Mouse (Mus musculus): ENCODE measurements around the gene Rcl1. TPM values are rescaled to one million over a fixed set of nuclear protein-coding genes. Genes with fewer than 3 reads are reported as not detected.

The Rcl1 gene
- polyA plus RNA-seq, 1 experiment from 2014 or later: 35.3 TPM

GRCm38 (mm10) chr19:29101591-29101990 lies 416 bp downstream of the Rcl1 start:
- Histone ChIP-seq H3K9me3 (ENCODE audit: control insufficient read depth, low read length) (no peaks in the 10 kb centered on the region), H3K9ac (replicated peaks; ENCODE audit: low read depth, low read length) (peak overlapping the region; percentile 76), H3K4me3 (replicated peaks; ENCODE audit: low read length) (peak overlapping the region; percentile 96), H3K27me3 (replicated peaks; ENCODE audit: control insufficient read depth, insufficient read depth, low read length) (no peaks in the 10 kb centered on the region), H3K36me3 (ENCODE audit: control insufficient read depth, insufficient read depth) (no peaks in the 10 kb centered on the region), H3K4me2 (ENCODE audit: low read length) (peak overlapping the region; percentile 82), H3K4me1 (replicated peaks; ENCODE audit: control insufficient read depth, insufficient read depth, low read length) (peaks cover 11% of the 10 kb centered on the region), H3K27ac (ENCODE audit: low read length) (no peak overlapping the region)
- ATAC-seq: peak; percentile 7
- WGBS: 0% methylated on average over 27 of the region's 27 CpGs

- no peak for ATAC-seq
- 14% methylated on average over 13 of the region's 13 CpGs for WGBS
- Histone ChIP-seq H3K36me3 (ENCODE audit: control insufficient read depth, insufficient read depth) (no peaks in the 10 kb centered on the region), H3K27ac (ENCODE audit: low read length) (no peak overlapping the region), H3K4me1 (replicated peaks; ENCODE audit: control insufficient read depth, insufficient read depth, low read length) (peaks cover 11% of the 10 kb centered on the region), H3K4me2 (ENCODE audit: low read length) (peak overlapping the region; percentile 82), H3K9ac (replicated peaks; ENCODE audit: low read depth, low read length) (peak overlapping the region; percentile 76), H3K9me3 (ENCODE audit: control insufficient read depth, low read length) (no peaks in the 10 kb centered on the region), H3K4me3 (replicated peaks; ENCODE audit: low read length) (peak overlapping the region; percentile 96), H3K27me3 (replicated peaks; ENCODE audit: control insufficient read depth, insufficient read depth, low read length) (no peaks in the 10 kb centered on the region)
These were observed 923 bp downstream of the Rcl1 start for GRCm38 (mm10) chr19:29102098-29102497.

GRCm38 (mm10) chr19:29105816-29106215 lies 4.6 kb downstream of the Rcl1 start:
- WGBS: 95% methylated on average over 4 of the region's 4 CpGs
- Histone ChIP-seq H3K27ac (ENCODE audit: low read length) (no peak overlapping the region), H3K4me1 (replicated peaks; ENCODE audit: control insufficient read depth, insufficient read depth, low read length) (peaks cover 5% of the 10 kb centered on the region), H3K9me3 (ENCODE audit: control insufficient read depth, low read length) (no peaks in the 10 kb centered on the region), H3K36me3 (ENCODE audit: control insufficient read depth, insufficient read depth) (no peaks in the 10 kb centered on the region), H3K27me3 (replicated peaks; ENCODE audit: control insufficient read depth, insufficient read depth, low read length) (no peaks in the 10 kb centered on the region), H3K9ac (replicated peaks; ENCODE audit: low read depth, low read length) (no peak overlapping the region), H3K4me3 (replicated peaks; ENCODE audit: low read length) (no peak overlapping the region), H3K4me2 (ENCODE audit: low read length) (no peak overlapping the region)
- ATAC-seq: no peak

GRCm38 (mm10) chr19:29106261-29106660 lies 5.1 kb downstream of the Rcl1 start:
- no peak overlapping the region for H3K4me3 ChIP-seq (replicated peaks; ENCODE audit: low read length)
- WGBS: 89% methylated on average over 5 of the region's 5 CpGs
- H3K27me3 ChIP-seq (replicated peaks; ENCODE audit: control insufficient read depth, insufficient read depth, low read length): no peaks in the 10 kb centered on the region
- H3K9me3 ChIP-seq (ENCODE audit: control insufficient read depth, low read length): no peaks in the 10 kb centered on the region
- ATAC-seq: no peak
- H3K27ac ChIP-seq (ENCODE audit: low read length): no peak overlapping the region
- no peaks in the 10 kb centered on the region for H3K36me3 ChIP-seq (ENCODE audit: control insufficient read depth, insufficient read depth)
- H3K9ac ChIP-seq (replicated peaks; ENCODE audit: low read depth, low read length): no peak overlapping the region
- H3K4me1 ChIP-seq (replicated peaks; ENCODE audit: control insufficient read depth, insufficient read depth, low read length): peaks cover 5% of the 10 kb centered on the region
- H3K4me2 ChIP-seq (ENCODE audit: low read length): no peak overlapping the region

- ATAC-seq: no peak
- no peak overlapping the region for H3K4me3 ChIP-seq (replicated peaks; ENCODE audit: low read length)
These were observed 11.5 kb downstream of the Rcl1 start for GRCm38 (mm10) chr19:29112662-29113061.

GRCm38 (mm10) chr19:29113746-29114649 lies 12.8 kb downstream of the Rcl1 start:
- 97% methylated on average over 10 of the region's 10 CpGs for WGBS
- Histone ChIP-seq H3K36me3 (ENCODE audit: control insufficient read depth, insufficient read depth) (no peaks in the 10 kb centered on the region), H3K4me2 (ENCODE audit: low read length) (no peak overlapping the region), H3K27ac (ENCODE audit: low read length) (no peak overlapping the region), H3K9ac (replicated peaks; ENCODE audit: low read depth, low read length) (no peak overlapping the region), H3K4me1 (replicated peaks; ENCODE audit: control insufficient read depth, insufficient read depth, low read length) (no peaks in the 10 kb centered on the region), H3K27me3 (replicated peaks; ENCODE audit: control insufficient read depth, insufficient read depth, low read length) (no peaks in the 10 kb centered on the region), H3K9me3 (ENCODE audit: control insufficient read depth, low read length) (no peaks in the 10 kb centered on the region), H3K4me3 (replicated peaks; ENCODE audit: low read length) (no peak overlapping the region)
- no peak for ATAC-seq

More at GRCm38 (mm10) chr19:29112662-29113061, 11.5 kb downstream of the Rcl1 start:
- H3K9me3 ChIP-seq (ENCODE audit: control insufficient read depth, low read length): no peaks in the 10 kb centered on the region
- H3K4me2 ChIP-seq (ENCODE audit: low read length): no peak overlapping the region
- no peak overlapping the region for H3K9ac ChIP-seq (replicated peaks; ENCODE audit: low read depth, low read length)
- 92% methylated on average over 8 of the region's 8 CpGs for WGBS
- H3K36me3 ChIP-seq (ENCODE audit: control insufficient read depth, insufficient read depth): no peaks in the 10 kb centered on the region
- H3K4me1 ChIP-seq (replicated peaks; ENCODE audit: control insufficient read depth, insufficient read depth, low read length): no peaks in the 10 kb centered on the region
- H3K27me3 ChIP-seq (replicated peaks; ENCODE audit: control insufficient read depth, insufficient read depth, low read length): no peaks in the 10 kb centered on the region
- H3K27ac ChIP-seq (ENCODE audit: low read length): no peak overlapping the region

GRCm38 (mm10) chr19:29116796-29117195 lies 15.6 kb downstream of the Rcl1 start:
- no peaks in the 10 kb centered on the region for H3K4me1 ChIP-seq (replicated peaks; ENCODE audit: control insufficient read depth, insufficient read depth, low read length)
- H3K9me3 ChIP-seq (ENCODE audit: control insufficient read depth, low read length): no peaks in the 10 kb centered on the region
- 89% methylated on average over 6 of the region's 6 CpGs for WGBS
- H3K27me3 ChIP-seq (replicated peaks; ENCODE audit: control insufficient read depth, insufficient read depth, low read length): no peaks in the 10 kb centered on the region
- no peak overlapping the region for H3K9ac ChIP-seq (replicated peaks; ENCODE audit: low read depth, low read length)
- no peak overlapping the region for H3K4me2 ChIP-seq (ENCODE audit: low read length)
- H3K36me3 ChIP-seq (ENCODE audit: control insufficient read depth, insufficient read depth): 0 out of 2 replicates have a peak, but pooled peaks cover 2% of the 10 kb centered on the region
- H3K27ac ChIP-seq (ENCODE audit: low read length): no peak overlapping the region
- no peak for ATAC-seq
- no peak overlapping the region for H3K4me3 ChIP-seq (replicated peaks; ENCODE audit: low read length)

GRCm38 (mm10) chr19:29118196-29118595 lies 17.0 kb downstream of the Rcl1 start:
- Histone ChIP-seq H3K27ac (ENCODE audit: low read length) (no peak overlapping the region), H3K36me3 (ENCODE audit: control insufficient read depth, insufficient read depth) (0 out of 2 replicates have a peak, but pooled peaks cover 2% of the 10 kb centered on the region), H3K4me2 (ENCODE audit: low read length) (no peak overlapping the region), H3K9ac (replicated peaks; ENCODE audit: low read depth, low read length) (no peak overlapping the region), H3K4me1 (replicated peaks; ENCODE audit: control insufficient read depth, insufficient read depth, low read length) (no peaks in the 10 kb centered on the region), H3K27me3 (replicated peaks; ENCODE audit: control insufficient read depth, insufficient read depth, low read length) (no peaks in the 10 kb centered on the region), H3K4me3 (replicated peaks; ENCODE audit: low read length) (no peak overlapping the region), H3K9me3 (ENCODE audit: control insufficient read depth, low read length) (no peaks in the 10 kb centered on the region)
- no peak for ATAC-seq
- WGBS: 92% methylated on average over 13 of the region's 13 CpGs

GRCm38 (mm10) chr19:29120311-29120710 lies 19.1 kb downstream of the Rcl1 start:
- Histone ChIP-seq H3K4me1 (replicated peaks; ENCODE audit: control insufficient read depth, insufficient read depth, low read length) (no peaks in the 10 kb centered on the region), H3K27me3 (replicated peaks; ENCODE audit: control insufficient read depth, insufficient read depth, low read length) (no peaks in the 10 kb centered on the region), H3K36me3 (ENCODE audit: control insufficient read depth, insufficient read depth) (0 out of 2 replicates have a peak, but pooled peaks cover 8% of the 10 kb centered on the region), H3K9ac (replicated peaks; ENCODE audit: low read depth, low read length) (no peak overlapping the region), H3K4me2 (ENCODE audit: low read length) (no peak overlapping the region), H3K27ac (ENCODE audit: low read length) (no peak overlapping the region), H3K4me3 (replicated peaks; ENCODE audit: low read length) (no peak overlapping the region), H3K9me3 (ENCODE audit: control insufficient read depth, low read length) (no peaks in the 10 kb centered on the region)
- 96% methylated on average over 6 of the region's 6 CpGs for WGBS
- no peak for ATAC-seq
